ENCODE assay signal across 15 mouse cellular contexts in the genomic region with DNA sequence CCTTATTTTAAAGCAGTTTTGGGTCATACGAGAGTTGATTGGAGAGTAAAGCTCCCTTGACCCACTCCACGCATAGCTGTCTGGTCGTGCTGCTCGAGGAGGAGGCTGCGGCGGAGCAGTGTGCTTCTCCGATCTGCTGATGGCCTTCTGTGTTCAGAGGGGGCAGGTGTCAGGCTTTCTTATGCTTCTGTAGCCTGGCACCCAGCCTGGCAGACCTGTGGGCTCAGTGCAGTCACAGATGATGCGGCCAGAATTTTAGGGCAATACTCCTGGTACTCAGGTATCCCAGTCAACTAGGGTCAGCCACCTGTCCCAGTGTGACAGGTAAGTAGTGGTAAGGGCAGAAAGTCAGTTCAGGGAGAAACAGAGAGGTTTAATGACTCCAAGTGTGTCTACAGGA. TPM values are rescaled to one million over a fixed set of nuclear protein-coding genes. Genes with fewer than 3 reads are reported as not detected.
DNase-seq lines count a peak whose midpoint lies in the region; ATAC-seq and TF ChIP-seq lines count a peak whose summit lies in the region.
"Had no signal": no experiment of that assay in that cellular context is flagged by ENCODE, and none has a peak within 500 bp of the region (broad histone marks: within the 10 kb centered on the region; RNA-seq: fewer than 3 reads in every experiment).

No protein-coding gene starts in this region.

- no peaks in the 10 kb centered on the region for H3K9me3 ChIP-seq in liver, embryonic 12.5 days (replicated peaks)
- H3K9me3 ChIP-seq in forebrain, embryonic 15.5 days, result no peaks in the 10 kb centered on the region
- H3K9me3 ChIP-seq: forebrain, embryonic 10.5 days; forebrain, embryonic 13.5 days; heart, embryonic 12.5 days; hindbrain, embryonic 12.5 days; hindbrain, embryonic 15.5 days had no signal

- H3K4me2 ChIP-seq in liver, embryonic 12.5 days, result no peak overlapping the region
- H3K4me2 ChIP-seq in forebrain, embryonic 15.5 days (replicated peaks), result no peak overlapping the region
- H3K4me2 ChIP-seq: forebrain, embryonic 13.5 days; heart, embryonic 12.5 days; hindbrain, embryonic 12.5 days; hindbrain, embryonic 15.5 days had no signal

- no peaks in the 10 kb centered on the region for H3K27me3 ChIP-seq in liver, adult 2 months (ENCODE audit: control insufficient read depth, insufficient read depth, low read length)
- H3K27me3 ChIP-seq in liver, embryonic 12.5 days (replicated peaks), result no peaks in the 10 kb centered on the region
- H3K27me3 ChIP-seq in forebrain, embryonic 15.5 days, result no peaks in the 10 kb centered on the region
- H3K27me3 ChIP-seq: forebrain, embryonic 13.5 days; heart, embryonic 12.5 days; hindbrain, embryonic 12.5 days; hindbrain, embryonic 15.5 days had no signal

- H3K27ac ChIP-seq in gastrocnemius, adult 2 months, result peak overlapping the region; percentile 74
- H3K27ac ChIP-seq in liver, adult 2 months (replicated peaks; ENCODE audit: insufficient read depth, low read depth, low read length), result peak overlapping the region; percentile 89
- no peak overlapping the region for H3K27ac ChIP-seq in liver, embryonic 12.5 days
- H3K27ac ChIP-seq in forebrain, embryonic 15.5 days (replicated peaks), result no peak overlapping the region
- H3K27ac ChIP-seq: forebrain, embryonic 10.5 days; forebrain, embryonic 13.5 days; hindbrain, embryonic 12.5 days; hindbrain, embryonic 15.5 days had no signal

- no peak overlapping the region for H3K9ac ChIP-seq in liver, adult 2 months (ENCODE audit: low read depth, low read length)
- no peak overlapping the region for H3K9ac ChIP-seq in liver, embryonic 12.5 days
- no peak overlapping the region for H3K9ac ChIP-seq in forebrain, embryonic 15.5 days (replicated peaks)
- H3K9ac ChIP-seq: forebrain, embryonic 13.5 days; forebrain, postnatal 0 days; heart, embryonic 12.5 days; hindbrain, embryonic 12.5 days; hindbrain, embryonic 15.5 days had no signal

- no peak for DNase-seq in gastrocnemius, adult 2 months
- no peak for DNase-seq in gastrocnemius, adult 8-10 months (ENCODE audit: low spot score in 2 of 2)
- DNase-seq in liver, adult 2 months (ENCODE audit: extremely low read depth, low read depth, low spot score), result no peak
- peak; percentile 55 for DNase-seq in brain, adult 2 months (ENCODE audit: low read depth, low spot score)
- DNase-seq: forebrain, postnatal 0 days; gastrocnemius, postnatal 10 days; gastrocnemius, postnatal 36 days had no signal

- TF ChIP-seq CTCF in gastrocnemius, adult 2 months (IDR thresholded peaks at IDR 0.05), result no peak
- no peak for TF ChIP-seq CTCF in liver, adult 2 months (IDR thresholded peaks at IDR 0.05; ENCODE audit: low read depth, low read length)

- intact Hi-C loops in gastrocnemius, adult 2 months (cut with DNase I), result no loop called here

- peaks cover 29% of the 10 kb centered on the region for H3K4me1 ChIP-seq in liver, adult 2 months (ENCODE audit: control insufficient read depth, insufficient read depth, low read length)
- peaks cover 28% of the 10 kb centered on the region for H3K4me1 ChIP-seq in liver, embryonic 12.5 days
- peaks cover 2% of the 10 kb centered on the region; the same call in 1 of the 2 replicates for H3K4me1 ChIP-seq in forebrain, embryonic 15.5 days
- H3K4me1 ChIP-seq: forebrain, embryonic 10.5 days; forebrain, embryonic 13.5 days; hindbrain, embryonic 15.5 days had no signal

- TF ChIP-seq POLR2A in liver, adult 2 months (IDR thresholded peaks at IDR 0.05; ENCODE audit: extremely low read depth, insufficient read depth, low read length), result no peak

- WGBS in liver, adult 2 months, result 92% methylated on average over 8 of the region's 8 CpGs
- 94% methylated on average over 8 of the region's 8 CpGs for WGBS in liver, embryonic 12.5 days (ENCODE audit: insufficient replicate concordance)
- WGBS in forebrain, embryonic 15.5 days, result 96% methylated on average over 8 of the region's 8 CpGs

- peaks cover 9% of the 10 kb centered on the region; the same call in 1 of the 2 replicates for H3K79me2 ChIP-seq in liver, adult 2 months (ENCODE audit: control insufficient read depth, insufficient read depth, low read length)

- H3K36me3 ChIP-seq in liver, adult 2 months (ENCODE audit: control insufficient read depth, insufficient read depth, low read length), result no peaks in the 10 kb centered on the region
- H3K36me3 ChIP-seq in liver, embryonic 12.5 days, result no peaks in the 10 kb centered on the region
- no peaks in the 10 kb centered on the region for H3K36me3 ChIP-seq in forebrain, embryonic 15.5 days
- H3K36me3 ChIP-seq: forebrain, embryonic 10.5 days; heart, embryonic 12.5 days; hindbrain, embryonic 12.5 days; hindbrain, embryonic 15.5 days had no signal

- no peak for ATAC-seq in liver, embryonic 12.5 days
- ATAC-seq in forebrain, embryonic 15.5 days (replicated peaks), result no peak
- ATAC-seq: CD4-positive, CD25-positive, alpha-beta regulatory T cell, adult 4 months; forebrain, embryonic 13.5 days had no signal

- no peak overlapping the region for H3K4me3 ChIP-seq in gastrocnemius, adult 2 months
- no peak overlapping the region for H3K4me3 ChIP-seq in liver, adult 2 months (ENCODE audit: insufficient read depth, low read depth, low read length)
- no peak overlapping the region for H3K4me3 ChIP-seq in liver, embryonic 12.5 days
- no peak overlapping the region for H3K4me3 ChIP-seq in forebrain, embryonic 15.5 days
- H3K4me3 ChIP-seq: forebrain, embryonic 10.5 days; forebrain, embryonic 13.5 days; heart, embryonic 12.5 days; hindbrain, embryonic 12.5 days; hindbrain, embryonic 15.5 days had no signal

RNA-seq across cellular contexts. Expression of gene Inpp4a, which starts 42.9 kb away (rescaled TPM):
- 10 to 100 TPM; 18.0 to 19.5 TPM for total RNA-seq in gastrocnemius, adult 2 months (2021)
- 10 to 100 TPM; 20.1 to 24.8 (median 21.7) TPM for total RNA-seq in gastrocnemius, adult 8-10 months (2022)
- total RNA-seq in liver, adult 2 months (2014; rRNA removed), result 12.4 and 19.2 TPM in 2 replicates
- 8.1 and 8.2 TPM in 2 replicates for polyA plus RNA-seq in liver, adult 2 months (2012; rRNA removed)
- 4.0 and 4.1 TPM in 2 replicates for polyA plus RNA-seq in liver, embryonic 12.5 days (2016; fragmentation: Nextera tagmentation; extraction: Ambion mirVana)
- 55.0 and 56.0 TPM in 2 replicates for polyA plus RNA-seq in forebrain, embryonic 15.5 days (2015; fragmentation: Nextera tagmentation; extraction: Ambion mirVana)

Comparison
In these comparisons a context has a peak if more than half of its experiments do, and no peak if none do; other contexts are left out.
1. H3K27ac ChIP-seq: peak in gastrocnemius, adult 2 months (single experiment) and liver, adult 2 months (single experiment); none in liver, embryonic 12.5 days (single experiment) and forebrain, embryonic 15.5 days (single experiment).